Mouse (Mus musculus) limb, embryonic 11.5 days (tissue): Measurements from ENCODE around the gene Gm5134. TPM values are rescaled to one million over a fixed set of nuclear protein-coding genes. Genes with fewer than 3 reads are reported as not detected.

Experiments used
- ATAC-seq: fragments of 200-750 bp; cut with Nextera tagmentation; 2 replicates; pipeline ENCODE4 v1.8.0; 2017; ENCODE audit warnings: low read depth; ENCODE audit not compliant: insufficient number of reproducible peaks, low FRiP score, low TSS enrichment
- DNase-seq: peaks from one replicate; pipeline ENCODE4 v3.0.0-alpha.2; 2015; ENCODE audit warnings: low spot score
- H3K27ac ChIP-seq: fragments of 300-500 bp; sonication (generic); replicated peaks from 2 replicates; pipeline ENCODE4 v1.5.1; 2014; ENCODE audit warnings: low read depth, mild to moderate bottlenecking, low read length
- H3K27me3 ChIP-seq: fragments of 300-500 bp; sonication (generic); 2 replicates; pipeline ENCODE4 v1.6.1; 2014; ENCODE audit warnings: mild to moderate bottlenecking, low read length, mixed read lengths; ENCODE audit not compliant: control insufficient read depth, insufficient read depth
- H3K36me3 ChIP-seq: fragments of 300-500 bp; sonication (generic); 2 replicates; pipeline ENCODE4 v1.6.1; 2014; ENCODE audit warnings: mild to moderate bottlenecking, low read length, moderate library complexity, mixed read lengths; ENCODE audit not compliant: control insufficient read depth, insufficient read depth
- H3K4me1 ChIP-seq: fragments of 300-500 bp; sonication (generic); 2 replicates; pipeline ENCODE4 v1.6.1; 2014; ENCODE audit warnings: low read length, mixed read lengths; ENCODE audit not compliant: control insufficient read depth, insufficient read depth
- H3K4me2 ChIP-seq: fragments of 300-500 bp; sonication (generic); 2 replicates; pipeline ENCODE4 v1.6.1; 2014; ENCODE audit warnings: low read depth, mild to moderate bottlenecking, moderate library complexity; ENCODE audit not compliant: severe bottlenecking
- H3K4me3 ChIP-seq: fragments of 300-500 bp; sonication (generic); 2 replicates; pipeline ENCODE4 v1.5.1; 2014; ENCODE audit warnings: low read depth, low read length
- H3K9ac ChIP-seq: fragments of 300-500 bp; sonication (generic); 2 replicates; pipeline ENCODE4 v1.6.1; 2014; ENCODE audit warnings: mild to moderate bottlenecking, low read length
- H3K9me3 ChIP-seq: fragments of 300-500 bp; sonication (generic); 2 replicates; pipeline ENCODE4 v1.6.1; 2016; ENCODE audit warnings: low read length; ENCODE audit not compliant: control insufficient read depth
- WGBS: fragments of 180-500 bp; shearing (Covaris S2); extraction: QIAGEN DNeasy Blood & Tissue Kit; methylation state at CpG from one replicate; pipeline ENCODE4 v1.1.7; 2014; 5-methylcytosine and 5-hydroxymethylcytosine counted together
- polyA plus RNA-seq: library from polyadenylated mRNA; unstranded; fragments of >200 nt; fragmentation: Nextera tagmentation; extraction: Ambion mirVana; gene quantifications from 2 replicates; pipeline ENCODE4 v1.2.1, GENCODE M21; 2014

The Gm5134 gene
- polyA plus RNA-seq, 1 experiment from 2014 or later: not detected

DNA sequence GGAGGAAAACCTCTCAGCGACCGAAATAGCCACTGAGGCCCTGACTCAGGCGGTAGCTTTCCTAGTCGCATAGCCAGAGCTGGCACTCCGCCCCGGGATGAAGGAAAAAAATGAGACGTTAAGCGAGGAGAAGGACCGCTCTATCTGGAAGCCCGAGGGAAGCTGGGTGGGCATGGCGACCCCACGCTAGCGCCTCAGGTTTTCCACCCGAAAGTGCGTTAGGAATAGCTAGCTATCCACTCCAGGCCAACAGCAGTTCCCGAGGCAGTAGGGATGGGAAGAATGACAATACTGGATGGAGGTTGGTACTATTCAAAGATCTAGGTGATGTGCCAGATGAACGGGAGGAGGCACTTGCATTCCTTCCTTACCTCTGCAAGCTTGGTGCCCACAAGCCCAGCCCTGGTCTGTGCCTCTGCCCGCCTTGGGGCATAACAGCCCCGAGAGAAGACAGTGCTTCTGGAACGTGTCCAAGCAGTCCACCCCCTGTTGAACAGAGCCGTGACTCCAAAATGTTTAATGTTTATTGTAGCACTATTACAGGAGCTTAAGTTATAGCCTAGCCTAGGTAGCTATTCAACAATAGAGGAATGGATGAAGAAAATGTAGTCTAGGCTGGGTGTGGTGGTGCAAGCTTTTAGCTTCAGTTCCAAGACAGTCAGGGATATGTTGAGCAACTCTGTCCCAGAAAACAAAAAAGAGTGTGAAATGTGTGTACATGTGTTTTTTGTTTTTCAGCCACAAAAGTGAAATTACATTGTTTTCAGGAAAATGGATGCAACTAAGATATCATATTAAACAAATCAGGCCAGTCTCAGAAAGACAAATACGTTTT, 32.4 kb upstream of the Gm5134 start:
- Histone ChIP-seq H3K4me2 (peak overlapping the region; percentile 73), H3K4me1 (peaks cover 9% of the 10 kb centered on the region), H3K27me3 (no peaks in the 10 kb centered on the region), H3K4me3 (peak overlapping the region; percentile 66), H3K9ac (peak overlapping the region; percentile 89), H3K36me3 (no peaks in the 10 kb centered on the region; the same call in 1 of the 2 replicates), H3K9me3 (no peaks in the 10 kb centered on the region), H3K27ac (peak overlapping the region; percentile 84; the same call in 1 of the 2 replicates)
- ATAC-seq: 0 out of 2 replicates have a peak, but pooled peaks have one; percentile 1
- DNase-seq: no peak
- 5% methylated on average over 22 of the region's 22 CpGs for WGBS

DNA sequence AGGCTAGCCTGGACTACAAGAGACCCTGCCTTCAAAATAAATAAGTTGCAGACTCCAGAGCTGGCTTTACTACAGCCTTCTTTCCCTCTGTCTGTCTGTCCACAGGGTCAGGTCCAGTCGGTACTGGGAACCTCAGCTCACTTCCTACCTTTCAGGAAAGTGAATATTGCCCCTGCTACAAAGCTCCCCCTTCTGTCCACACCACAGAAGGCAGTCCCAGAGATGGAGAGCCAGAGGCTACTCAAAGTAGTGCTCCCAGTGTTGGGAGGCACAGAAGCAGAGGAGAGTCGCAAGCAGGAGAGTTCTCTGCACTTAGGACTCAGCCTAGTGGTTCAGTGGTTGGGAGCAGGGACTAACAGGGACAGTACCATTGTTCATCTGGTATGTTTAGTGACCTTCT, 30.0 kb upstream of the Gm5134 start:
- 68% methylated on average over 2 of the region's 2 CpGs for WGBS
- no peak overlapping the region for H3K4me2 ChIP-seq
- no peak for ATAC-seq
- DNase-seq: no peak
- peaks cover 6% of the 10 kb centered on the region for H3K4me1 ChIP-seq
- no peaks in the 10 kb centered on the region for H3K9me3 ChIP-seq
- H3K4me3 ChIP-seq: no peak overlapping the region
- no peaks in the 10 kb centered on the region; the same call in 1 of the 2 replicates for H3K36me3 ChIP-seq
- no peak overlapping the region for H3K27ac ChIP-seq
- no peaks in the 10 kb centered on the region for H3K27me3 ChIP-seq
- H3K9ac ChIP-seq: no peak overlapping the region

DNA sequence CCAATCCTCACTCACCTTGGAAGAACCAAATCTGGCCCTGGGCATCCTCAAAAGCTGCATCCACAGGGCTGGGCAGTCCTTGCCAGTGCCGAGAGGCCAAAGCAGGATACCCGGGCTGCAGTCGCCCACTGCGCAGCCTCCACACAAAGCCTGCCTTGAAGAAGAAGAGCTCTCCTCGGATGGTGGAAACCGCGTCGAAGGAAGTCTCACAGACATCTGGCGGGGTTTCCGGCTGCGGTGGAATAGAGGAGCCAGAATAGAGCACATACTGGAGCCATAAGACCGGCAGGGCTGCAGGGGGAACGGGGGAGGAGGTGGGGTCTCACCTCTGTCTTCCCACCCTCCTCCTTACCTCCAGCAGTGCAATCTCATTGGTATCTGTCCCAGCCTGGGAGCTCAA, 27.9 kb upstream of the Gm5134 start:
- Histone ChIP-seq H3K27me3 (peaks cover 2% of the 10 kb centered on the region; the same call in 1 of the 2 replicates), H3K36me3 (no peaks in the 10 kb centered on the region; the same call in 1 of the 2 replicates), H3K4me3 (no peak overlapping the region)

DNA sequence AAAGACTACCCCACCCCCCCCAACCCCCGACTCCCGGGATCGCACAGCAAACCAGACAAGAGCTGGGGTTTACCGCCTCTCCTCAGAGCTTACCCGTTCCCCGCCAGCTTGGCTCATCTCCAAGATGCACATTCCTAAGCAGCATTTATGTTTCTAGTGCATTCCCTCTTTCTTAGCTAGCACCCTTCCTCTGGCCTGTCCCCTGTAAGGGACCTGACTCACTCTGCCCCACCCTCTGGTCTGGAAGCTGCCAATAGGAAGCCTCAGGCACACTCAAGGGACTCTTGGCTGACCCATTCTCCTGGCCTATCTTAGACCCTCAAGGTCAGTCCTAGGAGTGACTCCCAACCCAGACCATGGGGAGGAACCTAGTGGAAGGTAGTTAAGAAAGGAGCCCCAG, 24.0 kb upstream of the Gm5134 start:
- Histone ChIP-seq H3K27me3 (peaks cover 2% of the 10 kb centered on the region; the same call in 1 of the 2 replicates), H3K27ac (no peak overlapping the region), H3K36me3 (no peaks in the 10 kb centered on the region; the same call in 1 of the 2 replicates), H3K9me3 (no peaks in the 10 kb centered on the region), H3K9ac (no peak overlapping the region), H3K4me1 (peaks cover 9% of the 10 kb centered on the region), H3K4me2 (no peak overlapping the region), H3K4me3 (no peak overlapping the region)
- WGBS: 31% methylated on average over 6 of the region's 6 CpGs
- ATAC-seq: no peak
- no peak for DNase-seq

More for the DNA sequence above, 27.9 kb upstream of the Gm5134 start:
- Histone ChIP-seq H3K4me2 (no peak overlapping the region), H3K4me1 (peaks cover 6% of the 10 kb centered on the region), H3K9ac (0 out of 2 replicates have a peak overlapping the region, but pooled peaks have one; percentile 12), H3K9me3 (no peaks in the 10 kb centered on the region), H3K27ac (no peak overlapping the region)
- DNase-seq (no peak), ATAC-seq (no peak)
- WGBS: 72% methylated on average over 13 of the region's 13 CpGs

DNA sequence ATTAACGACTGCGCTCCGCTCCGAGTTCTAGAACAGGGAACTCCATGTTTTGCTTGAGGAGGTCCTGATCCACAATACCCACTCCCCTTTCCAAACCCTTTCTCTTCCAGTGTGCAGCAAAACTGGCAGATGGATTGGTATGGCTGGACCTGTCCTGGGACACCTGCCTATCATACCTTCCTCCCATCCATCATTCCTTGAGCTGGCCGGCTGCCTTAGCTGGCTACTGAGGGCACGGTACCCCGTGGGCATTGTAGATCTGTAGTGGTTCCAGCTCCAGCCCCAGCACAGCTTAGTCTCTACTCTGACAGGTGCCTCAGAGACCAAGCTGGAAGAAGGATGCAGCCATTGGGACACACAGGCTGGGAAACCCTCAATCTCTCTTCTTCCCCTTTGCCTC, 23.0 kb upstream of the Gm5134 start:
- H3K9ac ChIP-seq: peak overlapping the region; percentile 92
- peak overlapping the region; percentile 67 for H3K4me3 ChIP-seq
- H3K27ac ChIP-seq: no peak overlapping the region
- H3K4me2 ChIP-seq: peak overlapping the region; percentile 86
- H3K36me3 ChIP-seq: no peaks in the 10 kb centered on the region; the same call in 1 of the 2 replicates
- WGBS: 32% methylated on average over 7 of the region's 7 CpGs
- peaks cover 12% of the 10 kb centered on the region for H3K4me1 ChIP-seq
- DNase-seq (no peak), ATAC-seq (no peak)
- H3K9me3 ChIP-seq: no peaks in the 10 kb centered on the region
- peaks cover 8% of the 10 kb centered on the region; the same call in 1 of the 2 replicates for H3K27me3 ChIP-seq

DNA sequence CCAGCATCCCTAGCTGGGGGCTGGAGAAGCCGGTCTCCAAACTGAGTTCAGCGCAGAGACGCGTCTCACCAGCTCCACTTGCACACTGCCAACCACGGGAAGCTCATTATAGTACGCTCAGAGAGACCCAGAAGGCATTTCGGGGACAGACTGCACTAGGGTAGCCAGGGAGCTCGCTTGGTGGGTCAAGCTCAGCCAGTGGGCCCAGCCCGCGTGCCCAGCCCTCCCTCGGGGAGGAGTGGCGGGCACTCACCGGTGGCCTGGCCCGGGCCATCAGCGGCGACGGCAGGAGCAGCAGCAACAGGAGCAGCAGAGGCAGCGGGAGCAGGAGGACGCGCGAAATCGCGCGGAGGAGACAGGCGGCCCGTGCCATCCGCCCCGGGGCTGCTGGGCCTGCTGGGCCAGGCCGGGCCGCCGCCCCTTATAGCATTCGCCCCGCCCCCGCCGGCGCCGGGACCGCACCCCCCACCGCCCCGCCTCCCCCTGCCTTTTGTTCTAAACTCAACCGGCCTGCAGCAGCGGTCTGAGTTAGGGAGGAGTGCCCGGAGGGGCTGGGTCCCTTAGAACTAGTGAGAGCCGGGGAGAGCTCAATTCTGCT, 22.1 kb upstream of the Gm5134 start:
- Histone ChIP-seq H3K27ac (no peak overlapping the region), H3K27me3 (peaks cover 16% of the 10 kb centered on the region), H3K4me3 (peak overlapping the region; percentile 67), H3K4me1 (peaks cover 12% of the 10 kb centered on the region), H3K9me3 (no peaks in the 10 kb centered on the region), H3K9ac (peak overlapping the region; percentile 92), H3K36me3 (no peaks in the 10 kb centered on the region), H3K4me2 (peak overlapping the region; percentile 86)
- ATAC-seq: peak; percentile 64
- WGBS: under 1% methylated on average over 43 of the region's 44 CpGs
- DNase-seq: peak; percentile 80

DNA sequence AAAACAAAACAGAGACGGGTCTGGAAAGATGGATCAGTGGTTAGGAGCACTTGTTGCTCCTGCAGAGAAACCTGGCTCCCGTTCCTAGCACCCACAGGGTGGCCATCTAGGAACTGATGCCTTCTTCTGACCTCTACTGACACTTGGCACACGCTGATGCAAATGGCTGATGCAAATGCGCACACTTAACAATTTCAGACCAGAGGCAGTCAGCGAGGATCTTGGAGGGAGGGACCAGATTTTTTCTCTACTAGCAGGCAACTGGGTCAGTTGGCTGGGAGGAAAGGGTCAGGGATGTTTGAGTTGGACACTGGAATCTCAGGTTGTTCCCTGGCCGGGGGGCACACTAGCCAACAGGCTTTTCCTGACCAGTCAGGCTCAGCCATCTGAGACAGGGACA, 21.4 kb upstream of the Gm5134 start, which contains the start of gene Chchd10:
Chchd10 (plus strand) TSS at position 240 of the 400 bp plus-strand sequence.
- DNase-seq: no peak
- Histone ChIP-seq H3K9me3 (no peaks in the 10 kb centered on the region), H3K4me1 (peaks cover 12% of the 10 kb centered on the region), H3K9ac (peak within 1 kb of the TSS; percentile 92), H3K27me3 (peaks cover 21% of the 10 kb centered on the region), H3K36me3 (no peaks in the 10 kb centered on the region), H3K4me2 (peak within 1 kb of the TSS; percentile 86), H3K27ac (no peak within 1 kb of the TSS), H3K4me3 (peak within 1 kb of the TSS; percentile 67)
- ATAC-seq: no peak
- WGBS: 33% methylated on average over 6 of the region's 6 CpGs

DNA sequence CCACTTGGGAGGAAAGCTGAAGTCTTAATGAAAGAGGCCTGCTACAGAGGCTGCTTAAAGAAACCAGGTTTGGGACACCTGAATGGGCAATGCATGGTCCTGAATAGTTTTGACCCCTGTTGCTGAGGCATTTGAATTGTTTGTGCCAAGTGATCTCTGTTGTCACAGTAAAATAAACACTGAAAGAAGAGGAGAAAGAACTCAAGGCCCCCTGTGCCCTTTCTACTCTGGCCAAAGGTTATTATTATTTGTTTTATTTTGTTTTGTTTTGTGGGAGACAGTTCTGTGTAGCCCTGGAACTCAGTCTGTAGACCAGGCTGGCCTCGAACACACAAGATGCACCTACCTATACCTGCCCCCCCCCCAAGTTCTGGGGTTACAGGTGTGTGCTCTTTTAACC, 19.3 kb upstream of the Gm5134 start:
- Histone ChIP-seq H3K27me3 (peaks cover 26% of the 10 kb centered on the region), H3K9ac (no peak overlapping the region), H3K4me1 (peaks cover 12% of the 10 kb centered on the region), H3K27ac (no peak overlapping the region), H3K4me2 (peak overlapping the region; percentile 89), H3K36me3 (no peaks in the 10 kb centered on the region), H3K4me3 (no peak overlapping the region), H3K9me3 (no peaks in the 10 kb centered on the region)
- DNase-seq: no peak
- ATAC-seq: no peak
- 82% methylated on average over 1 of the region's 1 CpGs for WGBS
